Mouse (Mus musculus) liver, embryonic 13.5 days (tissue): ENCODE measurements around the gene Akr1a1. TPM values are rescaled to one million over a fixed set of nuclear protein-coding genes. Genes with fewer than 3 reads are reported as not detected.

ENCODE experiments used
- ATAC-seq: fragments of 200-750 bp; cut with Nextera tagmentation; 2 replicates; pipeline ENCODE4 v1.8.0; 2017; ENCODE audit warnings: low read depth, mild to moderate bottlenecking, moderate number of reproducible peaks, moderate library complexity
- DNase-seq: peaks from one replicate; pipeline ENCODE4 v3.0.0; 2022
- H3K27ac ChIP-seq: fragments of 300-500 bp; sonication (generic); 2 replicates; pipeline ENCODE4 v1.5.1; 2015; ENCODE audit warnings: moderate library complexity, mild to moderate bottlenecking, inconsistent platforms
- H3K27me3 ChIP-seq: fragments of 300-500 bp; sonication (generic); 2 replicates; pipeline ENCODE4 v1.6.1; 2015; ENCODE audit warnings: mild to moderate bottlenecking, inconsistent platforms
- H3K36me3 ChIP-seq: fragments of 300-500 bp; sonication (generic); 2 replicates; pipeline ENCODE4 v1.6.1; 2015; ENCODE audit warnings: mild to moderate bottlenecking, inconsistent platforms
- H3K4me1 ChIP-seq: fragments of 300-500 bp; sonication (generic); replicated peaks from 2 replicates; pipeline ENCODE4 v1.6.1; 2015; ENCODE audit warnings: inconsistent platforms
- H3K4me2 ChIP-seq: fragments of 300-500 bp; sonication (generic); 2 replicates; pipeline ENCODE4 v1.6.1; 2015; ENCODE audit warnings: inconsistent platforms, mild to moderate bottlenecking, moderate library complexity
- H3K4me3 ChIP-seq: fragments of 300-500 bp; sonication (generic); replicated peaks from 2 replicates; pipeline ENCODE4 v1.5.1; 2015; ENCODE audit warnings: mild to moderate bottlenecking, inconsistent platforms
- H3K9ac ChIP-seq: fragments of 300-500 bp; sonication (generic); 2 replicates; pipeline ENCODE4 v1.6.1; 2015; ENCODE audit warnings: mild to moderate bottlenecking, inconsistent platforms
- H3K9me3 ChIP-seq: fragments of 300-500 bp; sonication (generic); replicated peaks from 2 replicates; pipeline ENCODE4 v1.6.1; 2016; ENCODE audit warnings: inconsistent platforms
- WGBS: fragments of 180-500 bp; shearing (Covaris S2); methylation state at CpG from one replicate; pipeline ENCODE4 v1.1.7; 2015; ENCODE audit not compliant: insufficient replicate concordance; 5-methylcytosine and 5-hydroxymethylcytosine counted together
- polyA plus RNA-seq: library from polyadenylated mRNA; unstranded; fragments of >200 nt; fragmentation: Nextera tagmentation; extraction: Ambion mirVana; gene quantifications from 2 replicates; pipeline ENCODE4 v1.2.1, GENCODE M21; 2015

The Akr1a1 gene
- polyA plus RNA-seq, 1 experiment from 2014 or later, result 273 TPM

GRCm38 (mm10) chr4:116635197-116635596 lies 16.3 kb downstream of the Akr1a1 start:
- Histone ChIP-seq H3K9ac (no peak overlapping the region), H3K27ac (no peak overlapping the region), H3K27me3 (no peaks in the 10 kb centered on the region), H3K4me1 (no peaks in the 10 kb centered on the region), H3K36me3 (peaks cover 56% of the 10 kb centered on the region), H3K4me2 (no peak overlapping the region), H3K9me3 (no peaks in the 10 kb centered on the region), H3K4me3 (no peak overlapping the region)
- DNase-seq (no peak), ATAC-seq (no peak)
- WGBS, result 80% methylated on average over 1 of the region's 1 CpGs

- ATAC-seq, result peak; percentile 78
- Histone ChIP-seq H3K27ac (peak within 1 kb of the TSS; percentile 94), H3K4me2 (peak within 1 kb of the TSS; percentile 88), H3K4me1 (peaks cover 25% of the 10 kb centered on the region), H3K36me3 (peaks cover 13% of the 10 kb centered on the region), H3K9ac (peak within 1 kb of the TSS; percentile 90), H3K9me3 (no peaks in the 10 kb centered on the region), H3K27me3 (no peaks in the 10 kb centered on the region), H3K4me3 (peak within 1 kb of the TSS; percentile 96)
- 7% methylated on average over 23 of the region's 23 CpGs for WGBS
- DNase-seq, result peak; percentile 71
These were observed 23.5 kb downstream of the Akr1a1 start, which contains the start of gene Nasp for GRCm38 (mm10) chr4:116627722-116628662. TSS of gene Nasp (minus strand) at chr4:116627941.

GRCm38 (mm10) chr4:116627359-116627716 lies 24.1 kb downstream of the Akr1a1 start:
- ATAC-seq, result peak; percentile 82

GRCm38 (mm10) chr4:116626658-116627358 lies 24.7 kb downstream of the Akr1a1 start:
- peak overlapping the region; percentile 88 for H3K4me2 ChIP-seq
- no peaks in the 10 kb centered on the region for H3K9me3 ChIP-seq
- peak overlapping the region; percentile 96 for H3K4me3 ChIP-seq
- peak overlapping the region; percentile 94 for H3K27ac ChIP-seq
- whole genome bisulfite sequencing, result under 1% methylated on average over 52 of the region's 53 CpGs
- H3K4me1 ChIP-seq, result peaks cover 25% of the 10 kb centered on the region
- peaks cover 21% of the 10 kb centered on the region for H3K36me3 ChIP-seq
- ATAC-seq (peak; percentile 76), DNase-seq (peak; percentile 79)
- peak overlapping the region; percentile 90 for H3K9ac ChIP-seq
- no peaks in the 10 kb centered on the region for H3K27me3 ChIP-seq

More at GRCm38 (mm10) chr4:116627359-116627716, 24.1 kb downstream of the Akr1a1 start:
- peaks cover 17% of the 10 kb centered on the region for H3K36me3 ChIP-seq
- H3K4me1 ChIP-seq, result peaks cover 25% of the 10 kb centered on the region
- peak overlapping the region; percentile 90 for H3K9ac ChIP-seq
- H3K9me3 ChIP-seq, result no peaks in the 10 kb centered on the region
- peak; percentile 86 for DNase-seq
- H3K4me2 ChIP-seq, result peak overlapping the region; percentile 88
- WGBS, result under 1% methylated on average over 13 of the region's 13 CpGs
- peak overlapping the region; percentile 96 for H3K4me3 ChIP-seq
- peak overlapping the region; percentile 94 for H3K27ac ChIP-seq
- H3K27me3 ChIP-seq, result no peaks in the 10 kb centered on the region

GRCm38 (mm10) chr4:116624831-116625230 lies 26.6 kb downstream of the Akr1a1 start:
- Histone ChIP-seq H3K9ac (no peak overlapping the region; the same call in 1 of the 2 replicates), H3K4me3 (peak overlapping the region; percentile 96; the same call in 1 of the 2 replicates), H3K4me1 (peaks cover 25% of the 10 kb centered on the region), H3K36me3 (peaks cover 39% of the 10 kb centered on the region), H3K4me2 (peak overlapping the region; percentile 88), H3K27me3 (no peaks in the 10 kb centered on the region), H3K9me3 (no peaks in the 10 kb centered on the region), H3K27ac (no peak overlapping the region)
- 80% methylated on average over 4 of the region's 4 CpGs for WGBS
- ATAC-seq (no peak), DNase-seq (no peak)

- no peaks in the 10 kb centered on the region for H3K9me3 ChIP-seq
- DNase-seq (no peak), ATAC-seq (no peak)
- no peaks in the 10 kb centered on the region for H3K27me3 ChIP-seq
- peaks cover 78% of the 10 kb centered on the region for H3K36me3 ChIP-seq
- WGBS, result 88% methylated on average over 2 of the region's 2 CpGs
- H3K9ac ChIP-seq, result no peak overlapping the region
- H3K27ac ChIP-seq, result no peak overlapping the region
- H3K4me3 ChIP-seq, result no peak overlapping the region
- H3K4me1 ChIP-seq, result no peaks in the 10 kb centered on the region
- no peak overlapping the region for H3K4me2 ChIP-seq
These were observed 36.2 kb downstream of the Akr1a1 start for GRCm38 (mm10) chr4:116615237-116615636.

GRCm38 (mm10) chr4:116612621-116613020 lies 38.9 kb downstream of the Akr1a1 start:
- DNase-seq, result no peak
- Histone ChIP-seq H3K36me3 (peaks cover 78% of the 10 kb centered on the region), H3K4me2 (no peak overlapping the region), H3K27ac (no peak overlapping the region), H3K9me3 (no peaks in the 10 kb centered on the region), H3K4me1 (no peaks in the 10 kb centered on the region), H3K4me3 (no peak overlapping the region), H3K27me3 (no peaks in the 10 kb centered on the region), H3K9ac (no peak overlapping the region)
- 86% methylated on average over 2 of the region's 2 CpGs for WGBS
- no peak for ATAC-seq

GRCm38 (mm10) chr4:116596978-116597881 lies 54.2 kb downstream of the Akr1a1 start:
- H3K27me3 ChIP-seq, result no peaks in the 10 kb centered on the region

GRCm38 (mm10) chr4:116596379-116596778 lies 55.1 kb downstream of the Akr1a1 start, which contains the start of gene Ccdc17:
TSS of gene Ccdc17 (plus strand) at chr4:116596654.
- Histone ChIP-seq H3K27me3 (no peaks in the 10 kb centered on the region), H3K9me3 (no peaks in the 10 kb centered on the region), H3K9ac (peak within 1 kb of the TSS; percentile 81), H3K4me1 (peaks cover 29% of the 10 kb centered on the region), H3K27ac (peak within 1 kb of the TSS; percentile 76), H3K4me3 (peak within 1 kb of the TSS; percentile 73), H3K4me2 (peak within 1 kb of the TSS; percentile 94), H3K36me3 (peaks cover 46% of the 10 kb centered on the region)
- WGBS, result 42% methylated on average over 5 of the region's 5 CpGs
- DNase-seq (no peak), ATAC-seq (no peak)

More at GRCm38 (mm10) chr4:116596978-116597881, 54.2 kb downstream of the Akr1a1 start:
- peaks cover 26% of the 10 kb centered on the region for H3K4me1 ChIP-seq
- H3K4me3 ChIP-seq, result peak overlapping the region; percentile 73
- H3K9ac ChIP-seq, result peak overlapping the region; percentile 81
- H3K4me2 ChIP-seq, result peak overlapping the region; percentile 94
- peak; percentile 95 for ATAC-seq
- peak overlapping the region; percentile 76 for H3K27ac ChIP-seq
- peak; percentile 85 for DNase-seq
- no peaks in the 10 kb centered on the region for H3K9me3 ChIP-seq
- H3K36me3 ChIP-seq, result peaks cover 46% of the 10 kb centered on the region
- under 1% methylated on average over 50 of the region's 50 CpGs for WGBS

- ATAC-seq, result no peak
- no peak overlapping the region for H3K4me3 ChIP-seq
- no peak overlapping the region for H3K9ac ChIP-seq
- H3K27ac ChIP-seq, result no peak overlapping the region
- H3K9me3 ChIP-seq, result no peaks in the 10 kb centered on the region
- H3K27me3 ChIP-seq, result no peaks in the 10 kb centered on the region
- WGBS, result 76% methylated on average over 8 of the region's 8 CpGs
- no peak for DNase-seq
- H3K36me3 ChIP-seq, result peaks cover 47% of the 10 kb centered on the region
- peak overlapping the region; percentile 2; the same call in 1 of the 2 replicates for H3K4me2 ChIP-seq
- peaks cover 29% of the 10 kb centered on the region for H3K4me1 ChIP-seq
These were observed 55.7 kb downstream of the Akr1a1 start for GRCm38 (mm10) chr4:116595793-116596192.
